Mouse (Mus musculus) retina, embryonic 14.5 days (tissue): ENCODE data around the gene Lpar6.

Source experiments
- DNase-seq: peaks from one replicate; pipeline ENCODE4 v3.0.0-alpha.2; 2015; ENCODE audit warnings: low spot score

Lpar6 gene

DNA sequence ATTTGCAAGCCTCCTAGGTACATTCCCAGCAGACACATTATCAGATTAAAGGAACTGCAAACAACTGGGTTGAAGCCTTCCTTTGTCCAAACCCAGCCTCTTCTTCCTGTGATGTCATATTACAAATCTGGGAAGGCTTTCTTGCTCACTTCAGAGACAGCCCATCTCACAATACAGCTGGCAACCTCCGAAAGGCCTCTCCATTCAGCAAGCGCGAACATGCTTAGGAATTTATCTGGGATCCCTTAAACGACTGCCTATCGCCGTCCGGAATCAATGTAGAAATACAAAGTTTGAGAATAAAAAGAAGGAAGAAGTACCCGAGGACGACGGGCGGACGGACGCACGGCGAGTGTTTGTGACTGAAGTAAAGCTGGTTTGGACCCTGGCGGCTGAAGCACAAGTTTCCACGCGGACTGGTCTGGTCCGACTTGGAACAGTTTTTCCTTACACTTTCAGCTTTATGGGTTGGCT is at the start of gene Lpar6:
Gene Lpar6, plus strand, starts transcription at position 48 of the 474 bp plus-strand sequence.
- DNase-seq: peak; percentile 81

GRCm38 (mm10) chr14:73199058-73199457 is 38.6 kb upstream of the Lpar6 start:
- DNase-seq: no peak

DNA sequence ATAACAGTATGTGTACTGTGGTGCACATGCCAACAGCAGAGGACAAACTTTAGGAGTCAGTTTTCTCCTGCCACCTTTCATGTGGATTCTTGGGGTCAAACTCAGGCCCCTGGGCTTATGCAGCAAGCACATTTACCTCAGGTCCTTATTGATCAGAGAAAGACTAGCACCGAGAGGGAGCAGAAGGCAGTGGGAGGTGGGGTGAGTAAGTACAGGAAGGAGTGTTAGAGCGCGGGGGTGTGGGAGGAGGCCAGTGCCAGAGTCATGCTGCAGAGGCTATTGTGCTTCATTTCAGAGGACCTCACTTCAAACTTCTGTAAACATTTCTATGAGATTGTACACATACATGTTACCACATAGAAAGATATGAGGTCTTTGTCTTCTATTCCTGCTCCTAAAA is 36.2 kb upstream of the Lpar6 start:
- DNase-seq: no peak

GRCm38 (mm10) chr14:73204016-73204415 is 33.7 kb upstream of the Lpar6 start:
- DNase-seq: no peak

- DNase-seq: no peak
These were observed 28.4 kb upstream of the Lpar6 start for GRCm38 (mm10) chr14:73209262-73209661.

- no peak for DNase-seq
These were observed 27.5 kb upstream of the Lpar6 start for GRCm38 (mm10) chr14:73210196-73210595.

GRCm38 (mm10) chr14:73211477-73211876 is 26.2 kb upstream of the Lpar6 start:
- DNase-seq: no peak

DNA sequence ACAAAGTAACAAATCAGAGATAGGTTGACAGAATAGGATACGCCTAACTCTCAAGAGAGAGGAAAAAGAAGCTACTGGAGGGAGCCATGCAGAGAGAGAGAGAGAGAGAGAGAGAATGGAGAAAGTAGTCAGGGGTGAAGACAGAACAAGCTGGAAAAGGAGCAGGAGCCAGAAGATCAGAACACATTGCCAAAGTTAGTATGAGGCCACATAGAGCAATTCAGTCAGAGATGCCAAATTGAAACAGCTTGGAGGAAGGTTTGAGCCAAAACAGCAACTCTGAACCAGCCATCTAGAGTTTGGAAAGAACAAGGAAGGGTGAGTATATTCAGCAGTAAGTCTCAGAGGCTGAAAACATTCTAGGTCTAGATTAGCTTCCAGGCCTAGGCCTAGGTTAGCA is 20.6 kb upstream of the Lpar6 start:
- no peak for DNase-seq

DNA sequence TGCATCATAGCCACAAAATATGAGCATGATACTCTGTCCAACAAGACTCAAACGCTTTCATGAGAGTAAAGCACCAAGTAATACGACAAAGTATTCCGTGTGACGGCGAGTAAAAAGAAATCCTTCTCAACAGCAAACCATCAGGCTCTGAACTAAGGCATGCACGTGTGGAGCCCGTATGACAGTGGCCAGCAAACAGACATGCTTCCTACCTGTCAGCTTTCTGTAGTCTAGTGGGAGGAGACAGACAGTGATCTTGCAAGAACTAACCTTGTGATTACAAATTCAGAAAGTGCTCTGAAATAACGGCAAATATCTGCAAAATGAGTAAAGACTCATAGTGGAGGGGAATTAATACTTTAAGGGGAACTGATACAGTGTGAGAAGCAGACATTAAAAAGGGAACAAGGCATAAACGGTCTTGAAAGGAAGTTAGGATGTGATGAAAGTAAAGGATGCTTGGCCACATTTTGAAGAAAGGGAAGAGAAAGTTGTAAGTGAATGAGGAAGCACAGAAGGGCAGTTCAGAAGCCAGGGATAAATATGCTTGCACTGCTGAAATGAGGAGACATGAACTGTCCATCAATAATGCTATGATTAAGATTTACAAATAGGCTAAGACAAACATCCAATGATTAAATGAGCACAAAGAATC is 15.3 kb upstream of the Lpar6 start:
- no peak for DNase-seq

DNA sequence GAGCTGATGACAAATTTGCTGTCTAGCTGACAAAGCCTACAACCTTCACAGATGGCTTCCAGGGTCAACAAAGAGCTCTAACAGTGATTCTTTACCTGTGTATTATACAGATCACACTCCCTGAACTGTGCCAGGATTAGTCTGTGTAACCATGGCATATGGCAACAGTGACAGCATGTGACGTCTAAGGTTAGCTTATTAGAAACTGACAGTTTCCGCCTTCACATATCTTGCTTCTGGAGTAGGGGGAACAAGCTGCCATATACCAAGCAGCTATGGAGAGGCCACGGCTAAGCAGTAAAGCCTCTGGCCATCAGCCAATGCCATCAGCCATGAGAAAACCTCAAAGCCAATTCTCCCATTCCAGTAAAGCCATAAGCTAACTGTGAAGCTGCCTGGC is 11.3 kb upstream of the Lpar6 start:
- DNase-seq: no peak

GRCm38 (mm10) chr14:73226849-73227248 is 10.8 kb upstream of the Lpar6 start:
- no peak for DNase-seq

DNA sequence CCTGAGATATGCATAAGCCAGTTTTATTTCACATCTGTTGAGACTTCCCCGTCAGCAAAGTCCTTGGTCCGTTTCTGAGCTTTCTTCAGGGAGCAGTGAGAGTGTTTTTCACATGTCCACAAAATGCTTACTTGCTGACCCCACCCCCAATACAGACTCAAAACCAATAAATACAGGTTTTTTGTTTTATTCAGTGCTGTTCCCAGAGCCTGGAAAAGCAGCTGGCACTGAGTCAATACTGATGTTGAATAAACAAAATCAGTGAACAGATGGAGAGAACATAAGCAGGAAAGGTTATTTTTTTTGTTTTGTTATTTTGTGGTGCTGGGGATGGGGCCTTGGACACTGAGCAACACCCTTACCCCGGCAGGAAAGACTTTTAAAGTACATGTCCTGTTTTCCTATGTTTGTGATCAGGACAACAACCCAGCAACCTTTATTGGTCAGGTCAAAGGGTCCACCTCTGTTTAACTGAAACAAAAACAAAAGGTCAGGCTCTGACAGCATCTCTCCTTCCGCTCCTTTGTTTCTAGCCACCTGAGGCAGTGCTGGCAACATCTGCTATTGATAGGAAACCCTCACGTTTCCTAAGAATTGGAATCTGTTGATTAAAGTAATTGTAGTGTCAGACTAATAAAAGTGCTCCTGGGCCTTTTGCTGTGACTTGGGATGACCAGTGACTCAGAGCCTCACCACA is 6.3 kb upstream of the Lpar6 start:
- DNase-seq: no peak

DNA sequence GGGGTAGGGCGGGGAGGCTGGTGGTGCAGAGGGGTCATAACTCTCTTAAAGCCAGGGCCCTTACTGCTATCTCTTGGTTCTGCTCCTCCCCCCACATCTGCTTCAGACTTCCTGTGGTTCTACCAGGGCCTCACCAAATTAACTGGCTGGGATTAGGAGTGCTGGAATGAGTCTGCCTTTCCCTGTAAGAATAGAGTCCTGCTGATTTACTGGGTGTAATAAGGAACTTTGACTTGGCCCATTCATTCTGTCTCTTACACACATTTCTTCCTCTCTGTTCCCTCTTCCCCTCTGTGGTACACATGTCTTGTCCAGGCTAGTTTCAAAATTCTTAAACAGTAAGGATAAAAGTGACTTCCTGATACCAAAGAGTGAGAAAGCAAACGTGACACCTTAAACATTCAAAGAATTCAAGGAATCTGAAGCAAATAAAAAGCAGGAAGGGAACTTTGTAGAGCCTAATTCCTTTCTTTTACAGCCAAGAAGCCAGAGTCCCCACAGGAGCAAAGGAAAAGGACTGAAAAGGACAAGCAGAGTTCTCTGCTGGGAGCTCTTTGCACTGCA is 3.1 kb upstream of the Lpar6 start:
- DNase-seq: no peak

- DNase-seq: peak; percentile 79
These were observed 979 bp downstream of the Lpar6 start for GRCm38 (mm10) chr14:73238498-73239250.

GRCm38 (mm10) chr14:73239291-73239690 is 1.6 kb downstream of the Lpar6 start:
- DNase-seq: peak; percentile 73

- DNase-seq: peak; percentile 24
These were observed 2.2 kb downstream of the Lpar6 start for GRCm38 (mm10) chr14:73239857-73240256.

DNA sequence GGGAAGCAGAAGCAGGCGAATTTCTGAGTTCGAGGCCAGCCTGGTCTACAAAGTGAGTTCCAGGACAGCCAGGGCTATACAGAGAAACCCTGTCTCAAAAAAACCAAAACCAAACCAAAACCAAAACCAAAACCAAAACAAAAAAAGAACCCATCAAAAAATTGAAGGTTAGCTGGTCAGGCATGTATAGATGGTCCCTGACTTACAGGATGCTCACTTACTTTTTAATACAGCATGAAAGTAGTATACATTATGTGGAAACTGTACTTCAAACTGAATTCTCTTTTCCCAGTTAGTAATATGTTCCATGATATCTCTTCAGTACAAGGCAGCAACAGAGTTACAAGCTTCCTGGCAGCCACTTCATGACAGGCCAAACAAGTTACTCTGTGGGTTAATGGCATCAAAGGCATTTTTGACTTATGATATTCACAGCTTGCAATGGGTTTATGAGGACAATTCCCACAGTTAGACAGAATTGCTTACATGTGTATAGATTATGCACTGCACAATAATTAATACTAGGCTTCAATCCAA is 6.4 kb downstream of the Lpar6 start:
- DNase-seq: no peak

DNA sequence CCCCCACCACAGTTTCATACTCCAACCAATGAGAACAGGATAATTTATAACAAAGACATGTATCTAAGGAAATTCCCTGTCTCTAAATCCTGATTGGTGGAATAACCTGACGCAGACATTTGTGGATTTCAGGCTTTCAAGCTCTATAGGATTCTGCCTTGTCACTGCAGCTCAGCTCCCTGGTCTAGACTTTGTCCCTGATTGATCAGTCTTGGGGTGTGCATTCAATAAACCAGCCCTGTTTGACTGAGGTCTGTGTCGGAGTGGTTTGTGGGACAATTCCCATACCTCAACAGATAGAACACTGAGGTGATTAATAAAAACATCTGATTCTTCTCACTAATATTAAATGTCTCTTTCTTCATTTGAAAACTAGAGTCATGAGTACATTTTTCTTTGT is 12.4 kb downstream of the Lpar6 start:
- no peak for DNase-seq

GRCm38 (mm10) chr14:73252276-73252675 is 14.6 kb downstream of the Lpar6 start:
- DNase-seq: no peak

- no peak for DNase-seq
These were observed 16.0 kb downstream of the Lpar6 start for GRCm38 (mm10) chr14:73253453-73254251.

GRCm38 (mm10) chr14:73254412-73254811 is 16.7 kb downstream of the Lpar6 start:
- DNase-seq: no peak
